Mouse (Mus musculus) heart, postnatal 0 days (tissue): ENCODE measurements around the gene Plcl1.

Experiments
- CTCF ChIP-seq: IDR thresholded peaks from 2 replicates; pipeline ENCODE4 v1.5.1; 2016; ENCODE audit warnings: antibody characterized with exemption, control low read depth, low read depth
- EP300 ChIP-seq: IDR thresholded peaks from 2 replicates; pipeline ENCODE4 v1.6.1; 2016; ENCODE audit warnings: antibody characterized with exemption, low read depth

DNA sequence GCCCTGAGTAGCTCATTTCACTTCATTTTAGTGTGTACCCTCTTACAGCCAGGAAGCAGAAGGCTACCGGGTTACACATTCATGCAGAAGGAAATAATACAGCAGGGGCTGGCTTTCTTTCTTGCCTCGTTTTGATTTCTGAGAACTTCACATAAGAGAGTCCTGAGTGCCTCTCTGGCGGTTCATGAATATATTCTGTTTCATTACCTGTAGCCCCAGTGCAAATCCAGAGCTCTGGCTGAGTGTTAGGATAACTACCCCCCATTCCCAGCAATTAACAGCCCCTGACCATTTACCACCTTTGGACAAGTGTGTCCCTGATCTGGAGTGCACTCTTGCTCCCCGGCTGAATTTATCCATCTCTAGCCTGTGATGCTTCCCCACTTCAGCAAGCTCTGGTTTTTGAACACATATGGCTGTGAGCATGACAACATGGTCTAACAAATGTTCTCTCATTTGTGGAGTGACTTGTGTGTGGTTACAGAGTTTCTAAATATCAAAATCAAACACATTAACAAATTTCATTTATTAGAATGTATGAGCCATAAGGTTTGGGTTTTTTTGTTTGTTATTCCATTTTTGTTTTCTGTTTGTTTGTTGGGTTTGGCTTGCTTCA lies 263.0 kb downstream of the Plcl1 start:
- TF ChIP-seq CTCF (no peak), EP300 (no peak)
